Mouse (Mus musculus) hindbrain, postnatal 0 days (tissue): Measurements from ENCODE around the gene Dnah10. TPM values are rescaled to one million over a fixed set of nuclear protein-coding genes. Genes with fewer than 3 reads are reported as not detected.

Experiments
- ATAC-seq: fragments of 200-750 bp; cut with Nextera tagmentation; 2 replicates; pipeline ENCODE4 v1.8.0; 2017; ENCODE audit warnings: mild to moderate bottlenecking, moderate TSS enrichment, moderate library complexity
- DNase-seq: peaks from one replicate; pipeline ENCODE4 v3.0.0-alpha.2; 2015; ENCODE audit warnings: low spot score
- H3K27ac ChIP-seq: fragments of 300-500 bp; sonication (generic); 2 replicates; pipeline ENCODE4 v1.5.1; 2014; ENCODE audit warnings: mild to moderate bottlenecking
- H3K27me3 ChIP-seq: fragments of 300-500 bp; sonication (generic); 2 replicates; pipeline ENCODE4 v1.6.1; 2014; ENCODE audit warnings: low read length, mixed read lengths; ENCODE audit not compliant: insufficient read depth
- H3K36me3 ChIP-seq: fragments of 300-500 bp; sonication (generic); 2 replicates; pipeline ENCODE4 v1.6.1; 2014; ENCODE audit warnings: low read length, mixed read lengths; ENCODE audit not compliant: insufficient read depth
- H3K4me1 ChIP-seq: fragments of 300-500 bp; sonication (generic); 2 replicates; pipeline ENCODE4 v1.6.1; 2014; ENCODE audit warnings: antibody characterized with exemption, low read length, mixed read lengths; ENCODE audit not compliant: insufficient read depth
- H3K4me2 ChIP-seq: fragments of 300-500 bp; sonication (generic); 2 replicates; pipeline ENCODE4 v1.6.1; 2014; ENCODE audit warnings: low read depth, mild to moderate bottlenecking, low read length, moderate library complexity, mixed read lengths
- H3K4me3 ChIP-seq: fragments of 300-500 bp; sonication (generic); 2 replicates; pipeline ENCODE4 v1.5.1; 2014; ENCODE audit warnings: low read length
- H3K9ac ChIP-seq: fragments of 300-500 bp; sonication (generic); replicated peaks from 2 replicates; pipeline ENCODE4 v1.6.1; 2014; ENCODE audit warnings: mild to moderate bottlenecking, low read length, moderate library complexity, mixed read lengths
- H3K9me3 ChIP-seq: fragments of 300-500 bp; sonication (generic); 2 replicates; pipeline ENCODE4 v1.6.1; 2016; ENCODE audit warnings: low read length, mixed read lengths
- CTCF ChIP-seq: IDR thresholded peaks from 2 replicates; pipeline ENCODE4 v1.5.1; 2016; ENCODE audit warnings: antibody characterized with exemption, control low read depth, low read depth
- WGBS: fragments of 180-500 bp; shearing (Covaris S2); extraction: QIAGEN DNeasy Blood & Tissue Kit; methylation state at CpG from one replicate; pipeline ENCODE4 v1.1.7; 2014; 5-methylcytosine and 5-hydroxymethylcytosine counted together
- polyA plus RNA-seq: library from polyadenylated mRNA; unstranded; fragments of >200 nt; fragmentation: Nextera tagmentation; extraction: Ambion mirVana; gene quantifications from 2 replicates; pipeline ENCODE4 v1.2.1, GENCODE M21; 2015
- total RNA-seq: library from RNA; depleted of rRNA; stranded (reverse); fragments of >200 nt; gene quantifications from 2 replicates; pipeline ENCODE4 v1.2.3, GENCODE M21; 2014; rRNA removed

Dnah10 gene
- 0.47 and 3.0 TPM in 2 replicates for total RNA-seq
- polyA plus RNA-seq, result 0.11 and 0.31 TPM in 2 replicates

DNA sequence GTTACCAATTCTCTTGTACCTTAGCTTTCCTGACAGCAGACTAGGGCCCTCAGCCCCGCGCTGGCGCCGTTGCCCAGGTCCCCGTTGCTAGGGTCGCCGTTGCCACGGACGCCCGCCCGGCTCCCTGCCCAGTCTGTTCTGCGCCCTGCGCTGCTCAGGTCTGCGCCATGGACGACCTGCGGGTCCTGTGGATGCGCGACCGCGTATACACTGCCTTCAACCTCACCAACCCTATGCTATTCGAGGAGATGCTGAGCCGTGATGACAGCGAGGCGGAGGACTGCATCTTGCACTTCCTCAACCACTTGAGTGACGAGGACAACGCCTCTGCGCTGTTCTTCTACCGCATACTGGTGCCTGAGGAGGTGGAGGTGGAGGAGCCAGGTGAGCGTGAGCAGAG, at the start of gene Dnah10:
Gene Dnah10 (plus strand): TSS at position 89 of the 400 bp plus-strand sequence.
- Histone ChIP-seq H3K36me3 (peaks cover 30% of the 10 kb centered on the region), H3K9me3 (no peaks in the 10 kb centered on the region), H3K4me1 (no peaks in the 10 kb centered on the region), H3K27ac (no peak within 1 kb of the TSS), H3K9ac (no peak within 1 kb of the TSS), H3K4me3 (peak within 1 kb of the TSS; percentile 19), H3K27me3 (no peaks in the 10 kb centered on the region), H3K4me2 (peak within 1 kb of the TSS; percentile 47)
- DNase-seq, result peak; percentile 38
- 7% methylated on average over 29 of the region's 29 CpGs for WGBS
- ATAC-seq, result peak; percentile 85
- no peak for TF ChIP-seq CTCF

DNA sequence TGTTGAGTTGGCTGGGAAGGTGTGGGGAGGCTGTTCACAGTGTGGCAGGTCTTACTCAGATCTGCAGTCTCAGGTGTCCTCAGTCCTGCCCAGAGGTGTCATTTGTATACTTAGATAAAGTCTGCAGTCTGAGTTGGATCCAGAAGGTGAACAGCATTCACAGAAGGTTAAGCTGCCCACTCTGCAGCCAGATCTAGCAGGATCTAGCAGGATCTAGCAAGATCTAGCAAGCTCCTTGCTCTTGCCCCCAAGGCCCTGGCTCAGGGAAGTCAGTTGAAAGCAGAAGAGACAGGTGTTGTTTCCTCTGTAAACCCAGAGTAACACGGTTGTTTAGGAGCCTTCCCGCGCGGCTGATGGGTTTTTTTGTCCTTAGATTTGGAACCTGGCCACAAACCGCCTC, 11.1 kb upstream of the Dnah10 start:
- Histone ChIP-seq H3K27ac (no peak overlapping the region), H3K27me3 (no peaks in the 10 kb centered on the region), H3K4me1 (no peaks in the 10 kb centered on the region), H3K36me3 (peaks cover 61% of the 10 kb centered on the region), H3K9me3 (no peaks in the 10 kb centered on the region), H3K4me3 (no peak overlapping the region), H3K9ac (no peak overlapping the region), H3K4me2 (no peak overlapping the region)
- ATAC-seq, result no peak
- no peak for DNase-seq
- WGBS, result 92% methylated on average over 5 of the region's 5 CpGs
- no peak for TF ChIP-seq CTCF

DNA sequence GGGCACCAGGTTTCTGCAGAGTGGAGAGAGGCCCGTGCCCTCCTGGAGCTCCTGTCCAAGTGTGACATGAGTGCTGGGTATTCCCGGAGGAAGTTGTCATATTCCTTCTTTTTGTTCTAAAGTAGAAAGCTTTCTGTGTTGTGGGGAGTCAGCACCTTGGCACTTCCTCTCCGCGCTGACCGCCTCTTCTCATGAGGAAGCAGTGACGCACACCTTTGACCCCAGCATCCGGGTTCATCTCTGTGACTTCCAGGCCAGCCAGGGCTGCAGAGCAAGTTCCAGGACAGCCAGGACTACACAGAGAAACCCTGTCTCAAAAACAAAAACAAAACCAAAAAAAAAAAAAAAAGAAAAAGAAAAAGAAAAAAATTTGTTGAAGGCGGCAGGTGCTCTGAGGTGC, 9.8 kb upstream of the Dnah10 start:
- TF ChIP-seq CTCF, result no peak
- Histone ChIP-seq H3K9ac (no peak overlapping the region), H3K27ac (no peak overlapping the region), H3K36me3 (peaks cover 75% of the 10 kb centered on the region), H3K9me3 (no peaks in the 10 kb centered on the region), H3K4me2 (no peak overlapping the region), H3K27me3 (no peaks in the 10 kb centered on the region), H3K4me3 (no peak overlapping the region), H3K4me1 (no peaks in the 10 kb centered on the region)
- ATAC-seq, result no peak
- no peak for DNase-seq
- 90% methylated on average over 8 of the region's 8 CpGs for WGBS

DNA sequence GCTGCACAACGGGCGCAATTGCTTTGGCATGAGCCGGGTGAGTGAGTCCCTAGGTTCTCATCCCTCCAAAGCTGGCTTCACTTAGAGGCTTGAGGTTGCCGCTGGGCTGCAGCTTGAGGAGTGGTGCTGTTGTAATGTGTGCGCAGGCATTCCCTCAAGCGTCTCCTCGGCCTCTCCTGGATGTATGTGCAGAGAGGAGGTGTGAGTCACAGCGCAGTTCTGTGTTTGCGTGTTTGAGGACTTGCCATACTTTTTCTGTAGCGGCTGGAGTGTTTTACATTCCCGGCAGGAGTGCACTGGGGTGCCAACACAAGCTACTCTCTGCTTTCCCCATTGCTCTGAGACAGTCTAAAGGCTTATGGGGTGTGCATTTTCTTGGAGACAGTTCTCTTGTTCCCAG, 6.9 kb upstream of the Dnah10 start:
- Histone ChIP-seq H3K9ac (no peak overlapping the region), H3K4me3 (no peak overlapping the region), H3K4me2 (no peak overlapping the region), H3K9me3 (no peaks in the 10 kb centered on the region), H3K4me1 (no peaks in the 10 kb centered on the region), H3K27me3 (no peaks in the 10 kb centered on the region), H3K36me3 (peaks cover 77% of the 10 kb centered on the region), H3K27ac (no peak overlapping the region)
- no peak for TF ChIP-seq CTCF
- DNase-seq, result no peak
- ATAC-seq, result no peak
- 97% methylated on average over 11 of the region's 11 CpGs for WGBS

DNA sequence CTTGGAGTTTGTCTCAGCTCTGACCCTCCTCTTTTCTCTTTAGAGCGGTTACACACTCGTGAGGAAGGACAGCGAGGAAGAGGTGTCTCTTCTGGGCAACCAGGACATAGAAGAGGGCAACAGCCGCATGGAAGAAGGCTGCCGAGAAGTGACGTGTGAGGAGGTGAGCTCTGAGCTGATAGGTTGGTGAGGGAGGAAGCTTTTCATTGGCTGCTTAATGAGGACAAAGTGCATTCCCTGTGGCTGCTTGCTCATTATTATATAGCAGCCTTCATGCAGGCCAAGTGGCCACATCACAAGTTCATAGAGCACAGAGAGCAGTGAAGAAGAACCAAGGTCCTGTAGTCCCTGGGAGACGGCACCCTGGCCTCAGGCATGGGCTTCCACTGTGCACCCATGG, 6.5 kb upstream of the Dnah10 start:
- H3K4me1 ChIP-seq, result no peaks in the 10 kb centered on the region
- WGBS, result 94% methylated on average over 7 of the region's 7 CpGs
- ATAC-seq (no peak), DNase-seq (no peak)
- H3K4me2 ChIP-seq, result no peak overlapping the region
- no peak overlapping the region for H3K9ac ChIP-seq
- H3K9me3 ChIP-seq, result no peaks in the 10 kb centered on the region
- H3K36me3 ChIP-seq, result peaks cover 77% of the 10 kb centered on the region
- no peak overlapping the region for H3K4me3 ChIP-seq
- H3K27me3 ChIP-seq, result no peaks in the 10 kb centered on the region
- TF ChIP-seq CTCF, result no peak
- no peak overlapping the region for H3K27ac ChIP-seq

DNA sequence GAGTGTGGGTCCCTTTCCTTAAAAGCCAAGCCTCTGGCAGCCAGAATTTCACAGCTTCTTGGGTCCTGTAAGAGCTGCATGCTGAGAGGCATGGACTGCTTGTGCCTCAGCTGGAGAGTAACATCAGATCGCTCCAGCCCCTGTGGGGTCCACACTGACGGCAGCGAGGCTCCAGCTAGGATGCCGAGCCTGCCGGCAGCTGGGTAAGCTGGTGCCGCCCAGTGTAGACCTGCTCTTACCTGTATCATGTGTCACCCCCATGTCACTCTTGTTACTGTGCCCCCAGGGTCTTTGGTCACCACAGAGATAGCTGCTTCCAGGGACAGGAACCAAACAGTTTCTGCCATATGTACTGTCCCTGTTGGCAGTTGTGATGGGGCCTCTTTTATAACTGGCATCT, 1.8 kb upstream of the Dnah10 start:
- Histone ChIP-seq H3K36me3 (peaks cover 48% of the 10 kb centered on the region), H3K27ac (no peak overlapping the region), H3K9me3 (no peaks in the 10 kb centered on the region), H3K4me3 (no peak overlapping the region), H3K27me3 (no peaks in the 10 kb centered on the region), H3K4me2 (no peak overlapping the region), H3K4me1 (no peaks in the 10 kb centered on the region), H3K9ac (no peak overlapping the region)
- no peak for TF ChIP-seq CTCF
- ATAC-seq, result no peak
- no peak for DNase-seq
- WGBS, result 93% methylated on average over 6 of the region's 6 CpGs

GRCm38 (mm10) chr5:124729662-124730206, 4.8 kb downstream of the Dnah10 start:
- no peak for ATAC-seq

More at GRCm38 (mm10) chr5:124729662-124730206, 4.8 kb downstream of the Dnah10 start:
- 17% methylated on average over 21 of the region's 21 CpGs for WGBS
- Histone ChIP-seq H3K4me3 (peak overlapping the region; percentile 8; the same call in 1 of the 2 replicates), H3K4me2 (peak overlapping the region; percentile 47), H3K27me3 (no peaks in the 10 kb centered on the region), H3K9me3 (no peaks in the 10 kb centered on the region), H3K27ac (no peak overlapping the region), H3K9ac (no peak overlapping the region), H3K36me3 (no peaks in the 10 kb centered on the region), H3K4me1 (no peaks in the 10 kb centered on the region)
- no peak for TF ChIP-seq CTCF
- no peak for DNase-seq
